Mouse (Mus musculus) lung, postnatal 0 days (tissue): ENCODE data around the gene Ciart. TPM values are rescaled to one million over a fixed set of nuclear protein-coding genes. Genes with fewer than 3 reads are reported as not detected.
"Not testable (repeated sequence)": the region's sequence is repeated elsewhere in the genome, so short reads cannot be mapped to it uniquely, and the experiment has no call there.

Experiments used
- ATAC-seq: fragments of 200-750 bp; cut with Nextera tagmentation; 2 replicates; pipeline ENCODE4 v1.8.0; 2017; ENCODE audit warnings: moderate library complexity
- DNase-seq: peaks from one replicate; pipeline ENCODE4 v3.0.0-alpha.2; 2016; ENCODE audit warnings: low spot score
- H3K27ac ChIP-seq: fragments of 300-500 bp; sonication (generic); 2 replicates; pipeline ENCODE4 v1.5.1; 2014; ENCODE audit warnings: antibody characterized with exemption, mild to moderate bottlenecking, low read length, mixed read lengths
- H3K27me3 ChIP-seq: fragments of 300-500 bp; sonication (generic); replicated peaks from 2 replicates; pipeline ENCODE4 v1.6.1; 2014; ENCODE audit warnings: low read length, mixed read lengths; ENCODE audit not compliant: insufficient read depth
- H3K36me3 ChIP-seq: fragments of 300-500 bp; sonication (generic); 2 replicates; pipeline ENCODE4 v1.6.1; 2014; ENCODE audit warnings: low read length, mixed read lengths; ENCODE audit not compliant: insufficient read depth
- H3K4me1 ChIP-seq: fragments of 300-500 bp; sonication (generic); 2 replicates; pipeline ENCODE4 v1.6.1; 2014; ENCODE audit warnings: antibody characterized with exemption, low read depth, low read length, mixed read lengths; ENCODE audit not compliant: insufficient read depth
- H3K4me2 ChIP-seq: fragments of 300-500 bp; sonication (generic); replicated peaks from 2 replicates; pipeline ENCODE4 v1.6.1; 2014; ENCODE audit warnings: low read depth, mild to moderate bottlenecking, low read length, moderate library complexity, mixed read lengths
- H3K4me3 ChIP-seq: fragments of 300-500 bp; sonication (generic); 2 replicates; pipeline ENCODE4 v1.5.1; 2014; ENCODE audit warnings: low read depth, low read length
- H3K9ac ChIP-seq: fragments of 300-500 bp; sonication (generic); replicated peaks from 2 replicates; pipeline ENCODE4 v1.6.1; 2014; ENCODE audit warnings: low read depth, mild to moderate bottlenecking
- H3K9me3 ChIP-seq: fragments of 300-500 bp; sonication (generic); 2 replicates; pipeline ENCODE4 v1.6.1; 2016; ENCODE audit warnings: low read length, mixed read lengths
- CTCF ChIP-seq: IDR thresholded peaks from 2 replicates; pipeline ENCODE4 v1.5.1; 2016; ENCODE audit warnings: antibody characterized with exemption, mild to moderate bottlenecking
- EP300 ChIP-seq: IDR thresholded peaks from 2 replicates; pipeline ENCODE4 v1.6.1; 2016; ENCODE audit warnings: antibody characterized with exemption, mild to moderate bottlenecking, control low read depth
- WGBS: fragments of 180-500 bp; shearing (Covaris S2); extraction: QIAGEN DNeasy Blood & Tissue Kit; methylation state at CpG from one replicate; pipeline ENCODE4 v1.1.7; 2014; 5-methylcytosine and 5-hydroxymethylcytosine counted together
- polyA plus RNA-seq: library from polyadenylated mRNA; unstranded; fragments of >200 nt; fragmentation: Nextera tagmentation; extraction: Ambion mirVana; gene quantifications from 2 replicates; pipeline ENCODE4 v1.2.1, GENCODE M21; 2015

Gene Ciart
- polyA plus RNA-seq, 1 experiment from 2014 or later = 3.1 TPM

DNA sequence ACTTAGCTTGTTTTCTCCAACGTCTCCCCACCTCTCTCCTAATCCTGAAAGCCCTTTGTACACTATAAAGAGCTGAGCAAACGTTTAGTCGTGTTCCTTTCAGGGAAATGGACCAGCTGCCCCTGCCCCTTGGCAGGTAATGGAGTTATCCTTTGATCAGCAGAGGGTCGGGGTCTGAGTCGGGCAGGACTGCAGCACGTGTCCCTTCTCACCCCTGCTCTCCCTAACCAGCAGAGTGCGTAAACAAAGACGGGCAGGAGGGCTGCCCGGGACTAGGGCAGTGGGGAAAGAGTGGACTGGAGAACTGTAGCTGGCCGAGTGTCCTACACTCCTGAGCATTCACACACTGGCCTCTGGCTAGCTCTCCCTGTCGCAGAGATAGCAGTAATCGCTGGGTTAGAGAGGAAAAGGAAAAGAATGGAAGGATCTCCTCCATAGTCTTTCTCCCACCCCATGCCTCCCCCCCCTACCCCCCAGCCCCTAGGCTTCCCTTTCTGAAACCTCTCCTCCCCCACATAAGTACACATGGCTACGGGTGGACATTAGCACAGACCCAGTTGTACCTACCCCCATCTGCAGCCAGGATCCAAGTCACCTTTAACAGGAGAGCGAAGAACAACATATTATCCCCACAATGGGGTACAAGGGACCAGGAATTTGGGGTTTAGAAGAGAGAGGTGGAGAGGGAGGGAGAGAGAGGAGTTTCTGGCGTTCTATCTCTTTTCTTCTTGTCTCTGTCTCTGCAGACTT, 21.9 kb upstream of the Ciart start:
- Histone ChIP-seq H3K9me3 (no peaks in the 10 kb centered on the region), H3K4me2 (peak overlapping the region; percentile 61), H3K4me1 (peaks cover 11% of the 10 kb centered on the region), H3K36me3 (no peaks in the 10 kb centered on the region), H3K4me3 (no peak overlapping the region), H3K27ac (no peak overlapping the region), H3K27me3 (0 out of 2 replicates have a peak, but pooled peaks cover 4% of the 10 kb centered on the region), H3K9ac (peak overlapping the region; percentile 16; the same call in 1 of the 2 replicates)
- DNase-seq (no peak), ATAC-seq (no peak)
- TF ChIP-seq CTCF (no peak), EP300 (no peak)
- 7% methylated on average over 14 of the region's 15 CpGs for WGBS

DNA sequence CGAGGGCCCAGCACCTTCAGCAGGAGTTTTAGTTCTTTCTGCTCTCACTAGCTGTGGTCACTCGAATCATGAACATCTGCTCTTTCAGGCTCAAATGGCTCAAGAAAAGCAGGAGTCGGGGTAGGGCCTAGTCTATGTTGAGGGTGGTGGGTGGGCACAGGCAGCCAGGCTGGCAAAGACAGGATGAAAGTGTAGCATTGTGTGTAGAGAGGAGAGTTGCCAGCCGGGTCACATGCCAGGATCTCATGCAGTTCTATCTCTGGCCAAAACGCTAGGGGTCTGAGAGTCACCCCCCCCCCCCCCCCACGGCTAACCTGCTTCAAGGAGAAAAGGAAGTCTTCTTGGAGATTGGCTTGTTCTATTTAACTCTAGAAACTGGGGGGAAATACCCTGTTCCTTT, 20.6 kb upstream of the Ciart start:
- Histone ChIP-seq H3K27me3 (0 out of 2 replicates have a peak, but pooled peaks cover 4% of the 10 kb centered on the region), H3K4me2 (no peak overlapping the region), H3K4me3 (no peak overlapping the region), H3K36me3 (peaks cover 4% of the 10 kb centered on the region), H3K9me3 (no peaks in the 10 kb centered on the region), H3K9ac (no peak overlapping the region), H3K4me1 (peaks cover 11% of the 10 kb centered on the region), H3K27ac (no peak overlapping the region)
- no peak for TF ChIP-seq EP300
- TF ChIP-seq CTCF = no peak
- no peak for DNase-seq
- 30% methylated on average over 6 of the region's 6 CpGs for WGBS
- ATAC-seq = no peak

DNA sequence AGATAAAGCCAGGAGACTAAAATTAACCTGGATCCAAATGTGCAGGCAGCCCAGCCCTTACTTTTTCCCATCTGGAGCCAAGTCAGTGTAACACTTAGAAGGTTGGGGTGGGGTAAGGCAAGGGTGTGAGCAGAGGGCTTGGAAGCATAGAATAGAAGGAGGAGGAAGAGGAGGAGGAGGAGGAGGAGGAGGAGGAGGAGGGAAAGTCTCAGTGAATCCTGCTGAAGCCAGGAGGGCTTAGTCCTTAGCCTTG, 20.2 kb upstream of the Ciart start:
- Histone ChIP-seq H3K27ac (no peak overlapping the region), H3K4me1 (peaks cover 11% of the 10 kb centered on the region), H3K9me3 (no peaks in the 10 kb centered on the region), H3K4me2 (no peak overlapping the region), H3K9ac (no peak overlapping the region), H3K4me3 (no peak overlapping the region), H3K36me3 (peaks cover 4% of the 10 kb centered on the region), H3K27me3 (0 out of 2 replicates have a peak, but pooled peaks cover 4% of the 10 kb centered on the region)
- TF ChIP-seq EP300 (no peak), CTCF (no peak)
- ATAC-seq = no peak
- no peak for DNase-seq

GRCm38 (mm10) chr3:95901616-95902372, 19.7 kb upstream of the Ciart start:
- 58% methylated on average over 9 of the region's 9 CpGs for WGBS
- Histone ChIP-seq H3K9ac (no peak overlapping the region), H3K27me3 (0 out of 2 replicates have a peak, but pooled peaks cover 4% of the 10 kb centered on the region), H3K36me3 (peaks cover 4% of the 10 kb centered on the region), H3K4me2 (no peak overlapping the region), H3K4me3 (no peak overlapping the region), H3K4me1 (peaks cover 11% of the 10 kb centered on the region), H3K27ac (no peak overlapping the region), H3K9me3 (no peaks in the 10 kb centered on the region)
- no peak for TF ChIP-seq CTCF
- no peak for TF ChIP-seq EP300
- ATAC-seq (no peak), DNase-seq (no peak)

DNA sequence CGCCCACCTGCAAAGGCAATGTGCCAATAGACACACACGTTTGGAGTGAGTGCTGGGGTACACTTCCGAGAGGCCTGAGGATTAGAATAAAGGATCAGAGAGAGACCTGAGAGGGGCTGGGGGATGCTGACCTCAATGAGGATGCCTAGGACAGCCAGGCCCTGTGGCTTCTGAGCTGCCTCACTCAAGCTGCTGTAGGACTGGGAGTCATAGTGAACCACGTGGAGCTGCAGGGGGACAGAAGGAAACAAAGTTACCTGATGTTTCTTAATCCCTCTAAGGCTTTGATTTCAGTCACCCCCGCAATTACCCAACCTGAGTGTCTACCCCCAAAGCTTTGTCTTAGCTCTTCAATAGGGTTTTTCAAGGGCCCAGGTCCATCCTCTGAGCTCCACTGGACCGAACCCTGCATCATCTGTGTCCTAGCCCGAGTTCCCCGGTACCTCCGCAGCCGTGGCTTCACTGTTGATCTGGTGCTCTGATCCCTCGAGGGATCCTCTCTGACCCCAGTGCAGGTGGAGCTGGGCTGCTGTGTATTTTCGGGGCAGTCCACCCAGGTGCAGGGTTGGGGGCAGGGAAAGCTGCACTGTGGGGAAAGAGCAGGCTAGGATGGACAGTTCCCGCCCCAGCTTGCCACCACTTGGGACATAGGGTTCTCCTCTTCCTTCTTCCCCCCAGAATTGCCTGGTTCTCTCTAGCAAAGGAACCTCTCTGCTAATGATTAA, 17.9 kb upstream of the Ciart start:
- H3K27ac ChIP-seq = no peak overlapping the region
- 0 out of 2 replicates have a peak, but pooled peaks cover 4% of the 10 kb centered on the region for H3K27me3 ChIP-seq
- H3K9ac ChIP-seq = no peak overlapping the region
- TF ChIP-seq CTCF = no peak
- no peak for TF ChIP-seq EP300
- DNase-seq (no peak), ATAC-seq (no peak)
- peaks cover 4% of the 10 kb centered on the region for H3K36me3 ChIP-seq
- H3K4me1 ChIP-seq = peaks cover 10% of the 10 kb centered on the region; the same call in 1 of the 2 replicates
- WGBS = 70% methylated on average over 13 of the region's 13 CpGs
- H3K9me3 ChIP-seq = no peaks in the 10 kb centered on the region
- H3K4me2 ChIP-seq = no peak overlapping the region
- H3K4me3 ChIP-seq = no peak overlapping the region

- not testable (repeated sequence) for H3K4me1 ChIP-seq, DNase-seq, H3K27me3 ChIP-seq, H3K36me3 ChIP-seq, H3K9me3 ChIP-seq, ATAC-seq, H3K9ac ChIP-seq, H3K27ac ChIP-seq, H3K4me3 ChIP-seq
- H3K4me2 ChIP-seq = 0 out of 2 replicates have a peak overlapping the region, but pooled peaks have one; percentile 68
- 81% methylated on average over 7 of the region's 7 CpGs for WGBS
These were observed 13.4 kb upstream of the Ciart start for GRCm38 (mm10) chr3:95895501-95895900.
